Mouse (Mus musculus) CD8-positive naive resting alpha-beta T cell, adult 2 months (primary cell): Measurements from ENCODE around the gene Crispld2.
A peak's percentile ranks its signal among the peaks of the same experiment; 100 is the strongest.

Experiments used
- DNase-seq, 2 experiments: peaks; one replicate each; pipeline ENCODE4 v3.0.0; 2022; ENCODE audit warnings: low read depth in 2 of 2, low spot score in 2 of 2

Gene Crispld2

GRCm38 (mm10) chr8:120065611-120066010 lies 73.4 kb downstream of the Crispld2 start:
- no peak for DNase-seq

GRCm38 (mm10) chr8:120066226-120066625 lies 74.0 kb downstream of the Crispld2 start:
- no peak for DNase-seq

- DNase-seq: no peak
Observed at GRCm38 (mm10) chr8:120067936-120068668, 75.9 kb downstream of the Crispld2 start.

GRCm38 (mm10) chr8:120071684-120072083 lies 79.4 kb downstream of the Crispld2 start:
- DNase-seq: peak; percentile 58 to 64

- no peak for DNase-seq
Observed at GRCm38 (mm10) chr8:120072259-120072658, 80.0 kb downstream of the Crispld2 start.

- no peak for DNase-seq
Observed at GRCm38 (mm10) chr8:120072827-120073226, 80.6 kb downstream of the Crispld2 start.

GRCm38 (mm10) chr8:120074516-120074915 lies 82.3 kb downstream of the Crispld2 start:
- DNase-seq: no peak

GRCm38 (mm10) chr8:120075347-120075746 lies 83.1 kb downstream of the Crispld2 start:
- no peak for DNase-seq

GRCm38 (mm10) chr8:120078080-120078479 lies 85.8 kb downstream of the Crispld2 start:
- peak; percentile 61 to 68 for DNase-seq

- DNase-seq: no peak
Observed at GRCm38 (mm10) chr8:120079361-120079760, 87.1 kb downstream of the Crispld2 start.

- DNase-seq: no peak
Observed at GRCm38 (mm10) chr8:120083261-120083660, 91.0 kb downstream of the Crispld2 start.

GRCm38 (mm10) chr8:120084783-120085182 lies 92.5 kb downstream of the Crispld2 start:
- no peak for DNase-seq

GRCm38 (mm10) chr8:120089511-120089910 lies 97.3 kb downstream of the Crispld2 start:
- DNase-seq: no peak

- no peak for DNase-seq
Observed at GRCm38 (mm10) chr8:120091032-120091431, 98.8 kb downstream of the Crispld2 start.

- no peak for DNase-seq
Observed at GRCm38 (mm10) chr8:120093103-120093502, 100.9 kb downstream of the Crispld2 start.

- DNase-seq: no peak
Observed at GRCm38 (mm10) chr8:120094801-120095200, 102.6 kb downstream of the Crispld2 start.

GRCm38 (mm10) chr8:120096486-120096885 lies 104.2 kb downstream of the Crispld2 start:
- no peak for DNase-seq

- no peak for DNase-seq
Observed at GRCm38 (mm10) chr8:120100388-120101067, 108.3 kb downstream of the Crispld2 start.

GRCm38 (mm10) chr8:120101068-120101972 lies 109.1 kb downstream of the Crispld2 start, which contains the start of gene Zdhhc7:
Gene Zdhhc7 (minus strand): TSS chr8:120101482.
- DNase-seq: peak; percentile 60 to 66
